Mouse (Mus musculus) midbrain, embryonic 11.5 days (tissue): ENCODE measurements around the gene Crebrf. TPM values are rescaled to one million over a fixed set of nuclear protein-coding genes. Genes with fewer than 3 reads are reported as not detected.

ENCODE experiments used
- ATAC-seq: fragments of 200-750 bp; cut with Nextera tagmentation; 2 replicates; pipeline ENCODE4 v1.8.0; 2017; ENCODE audit warnings: moderate TSS enrichment, moderate library complexity; ENCODE audit not compliant: low FRiP score
- DNase-seq: peaks from one replicate; pipeline ENCODE4 v3.0.0; 2015; ENCODE audit warnings: low spot score; ENCODE audit errors: missing footprints
- H3K27ac ChIP-seq: fragments of 300-500 bp; sonication (generic); 2 replicates; pipeline ENCODE4 v1.5.1; 2014; ENCODE audit warnings: low read depth, low read length
- H3K27me3 ChIP-seq: fragments of 300-500 bp; sonication (generic); 2 replicates; pipeline ENCODE4 v1.6.1; 2014; ENCODE audit warnings: mild to moderate bottlenecking, low read length, moderate library complexity, mixed read lengths; ENCODE audit not compliant: control insufficient read depth, insufficient read depth
- H3K36me3 ChIP-seq: fragments of 300-500 bp; sonication (generic); 2 replicates; pipeline ENCODE4 v1.6.1; 2014; ENCODE audit warnings: mild to moderate bottlenecking, low read length, moderate library complexity, mixed read lengths; ENCODE audit not compliant: control insufficient read depth, insufficient read depth
- H3K4me1 ChIP-seq: fragments of 300-500 bp; sonication (generic); 2 replicates; pipeline ENCODE4 v1.6.1; 2014; ENCODE audit warnings: low read length; ENCODE audit not compliant: control insufficient read depth, insufficient read depth
- H3K4me2 ChIP-seq: fragments of 300-500 bp; sonication (generic); 2 replicates; pipeline ENCODE4 v1.6.1; 2014; ENCODE audit warnings: mild to moderate bottlenecking, moderate library complexity
- H3K4me3 ChIP-seq: fragments of 300-500 bp; sonication (generic); 2 replicates; pipeline ENCODE4 v1.5.1; 2014; ENCODE audit warnings: low read depth, low read length
- H3K9ac ChIP-seq: fragments of 300-500 bp; sonication (generic); 2 replicates; pipeline ENCODE4 v1.6.1; 2014; ENCODE audit warnings: low read length
- H3K9me3 ChIP-seq: fragments of 300-500 bp; sonication (generic); 2 replicates; pipeline ENCODE4 v1.6.1; 2016; ENCODE audit warnings: low read length; ENCODE audit not compliant: control insufficient read depth
- WGBS: fragments of 180-500 bp; shearing (Covaris S2); extraction: QIAGEN DNeasy Blood & Tissue Kit; methylation state at CpG from one replicate; pipeline ENCODE4 v1.1.7; 2014; 5-methylcytosine and 5-hydroxymethylcytosine counted together
- polyA plus RNA-seq: library from polyadenylated mRNA; unstranded; fragments of >200 nt; fragmentation: Nextera tagmentation; extraction: Ambion mirVana; gene quantifications from 2 replicates; pipeline ENCODE4 v1.2.1, GENCODE M21; 2014

The Crebrf gene
- polyA plus RNA-seq, 1 experiment from 2014 or later: 4.0 TPM

- Histone ChIP-seq H3K27ac (no peak overlapping the region), H3K4me1 (no peaks in the 10 kb centered on the region), H3K36me3 (peaks cover 10% of the 10 kb centered on the region; the same call in 1 of the 2 replicates), H3K4me3 (no peak overlapping the region), H3K9ac (no peak overlapping the region), H3K4me2 (no peak overlapping the region), H3K27me3 (no peaks in the 10 kb centered on the region), H3K9me3 (no peaks in the 10 kb centered on the region)
- DNase-seq (no peak), ATAC-seq (no peak)
- WGBS: 85% methylated on average over 5 of the region's 5 CpGs
These were observed 77.8 kb downstream of the Crebrf start for GRCm38 (mm10) chr17:26793068-26793765.

DNA sequence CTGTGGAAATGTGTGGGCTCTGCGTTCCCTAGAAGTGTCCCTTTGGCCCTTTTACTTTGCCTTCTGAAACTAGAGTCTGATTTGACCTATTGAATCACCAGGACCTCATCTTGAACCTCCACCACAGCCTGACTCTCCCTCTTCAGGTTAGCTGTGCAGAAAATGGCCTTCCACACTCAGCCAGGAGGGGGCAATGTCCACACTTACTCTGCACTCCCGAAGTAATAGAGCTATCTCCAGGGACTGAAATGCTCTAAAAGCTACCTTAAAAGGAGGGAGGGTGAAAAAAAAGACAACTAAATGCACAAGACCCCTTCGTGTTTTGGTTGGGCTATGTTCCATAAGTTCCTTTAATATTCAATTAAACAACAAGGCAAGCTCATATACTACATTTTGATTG, 79.3 kb downstream of the Crebrf start:
- H3K36me3 ChIP-seq: peaks cover 8% of the 10 kb centered on the region; the same call in 1 of the 2 replicates
- H3K27ac ChIP-seq: no peak overlapping the region
- no peaks in the 10 kb centered on the region for H3K9me3 ChIP-seq
- no peak overlapping the region for H3K9ac ChIP-seq
- DNase-seq: peak; percentile 86
- H3K4me3 ChIP-seq: no peak overlapping the region
- no peaks in the 10 kb centered on the region for H3K27me3 ChIP-seq
- ATAC-seq: no peak
- no peaks in the 10 kb centered on the region for H3K4me1 ChIP-seq
- WGBS: 20% methylated on average over 3 of the region's 3 CpGs
- H3K4me2 ChIP-seq: no peak overlapping the region

GRCm38 (mm10) chr17:26795386-26795785, 79.9 kb downstream of the Crebrf start:
- Histone ChIP-seq H3K36me3 (peaks cover 8% of the 10 kb centered on the region; the same call in 1 of the 2 replicates), H3K4me2 (no peak overlapping the region), H3K4me3 (no peak overlapping the region), H3K27me3 (no peaks in the 10 kb centered on the region), H3K4me1 (no peaks in the 10 kb centered on the region), H3K27ac (no peak overlapping the region), H3K9ac (no peak overlapping the region), H3K9me3 (no peaks in the 10 kb centered on the region)
- ATAC-seq: no peak
- WGBS: 74% methylated on average over 7 of the region's 7 CpGs
- no peak for DNase-seq

- Histone ChIP-seq H3K4me3 (no peak overlapping the region), H3K27ac (no peak overlapping the region), H3K9me3 (no peaks in the 10 kb centered on the region), H3K27me3 (no peaks in the 10 kb centered on the region), H3K36me3 (no peaks in the 10 kb centered on the region), H3K9ac (no peak overlapping the region), H3K4me1 (no peaks in the 10 kb centered on the region), H3K4me2 (no peak overlapping the region)
- DNase-seq (no peak), ATAC-seq (no peak)
- 78% methylated on average over 6 of the region's 6 CpGs for WGBS
These were observed 82.1 kb downstream of the Crebrf start for GRCm38 (mm10) chr17:26797379-26798128.

GRCm38 (mm10) chr17:26802886-26803285, 87.4 kb downstream of the Crebrf start:
- DNase-seq: no peak
- Histone ChIP-seq H3K4me3 (no peak overlapping the region), H3K4me1 (no peaks in the 10 kb centered on the region), H3K27me3 (no peaks in the 10 kb centered on the region), H3K9me3 (no peaks in the 10 kb centered on the region), H3K36me3 (no peaks in the 10 kb centered on the region), H3K27ac (no peak overlapping the region), H3K4me2 (no peak overlapping the region), H3K9ac (no peak overlapping the region)
- no peak for ATAC-seq
- 86% methylated on average over 3 of the region's 3 CpGs for WGBS

DNA sequence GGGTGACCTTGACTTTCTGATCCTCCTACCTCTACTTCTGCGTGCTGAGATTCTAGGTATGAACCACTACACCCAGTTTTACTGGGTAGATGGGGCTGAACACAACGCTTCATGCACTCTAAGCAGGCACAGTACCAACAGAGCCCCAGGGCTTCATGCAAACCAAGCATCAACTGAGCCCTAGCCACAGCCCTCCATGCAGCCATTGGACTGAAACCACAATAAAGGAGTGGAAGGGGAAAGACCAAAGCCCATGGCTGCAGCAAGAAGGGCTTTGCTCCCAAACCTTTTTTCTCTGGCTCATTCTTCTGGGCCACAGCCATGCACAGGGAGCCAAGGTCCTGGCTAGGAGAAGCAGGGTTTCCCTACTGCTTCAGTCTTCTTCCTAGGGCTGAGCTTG, 97.2 kb downstream of the Crebrf start:
- Histone ChIP-seq H3K27me3 (no peaks in the 10 kb centered on the region), H3K9ac (no peak overlapping the region), H3K4me1 (no peaks in the 10 kb centered on the region), H3K36me3 (no peaks in the 10 kb centered on the region), H3K27ac (no peak overlapping the region), H3K4me3 (no peak overlapping the region), H3K9me3 (no peaks in the 10 kb centered on the region), H3K4me2 (no peak overlapping the region)
- DNase-seq (no peak), ATAC-seq (no peak)
- 81% methylated on average over 2 of the region's 2 CpGs for WGBS

- no peak overlapping the region for H3K4me3 ChIP-seq
- no peaks in the 10 kb centered on the region for H3K27me3 ChIP-seq
- H3K4me1 ChIP-seq: no peaks in the 10 kb centered on the region
- H3K36me3 ChIP-seq: no peaks in the 10 kb centered on the region
- DNase-seq: no peak
- no peak overlapping the region for H3K27ac ChIP-seq
- H3K9ac ChIP-seq: no peak overlapping the region
- no peak overlapping the region for H3K4me2 ChIP-seq
- no peaks in the 10 kb centered on the region for H3K9me3 ChIP-seq
- no peak for ATAC-seq
- WGBS: 82% methylated on average over 9 of the region's 9 CpGs
These were observed 98.0 kb downstream of the Crebrf start for GRCm38 (mm10) chr17:26813497-26813896.

- ATAC-seq (no peak), DNase-seq (no peak)
- Histone ChIP-seq H3K4me1 (no peaks in the 10 kb centered on the region), H3K27ac (no peak overlapping the region), H3K9ac (no peak overlapping the region), H3K4me2 (no peak overlapping the region), H3K36me3 (no peaks in the 10 kb centered on the region), H3K4me3 (no peak overlapping the region), H3K9me3 (no peaks in the 10 kb centered on the region), H3K27me3 (no peaks in the 10 kb centered on the region)
- 82% methylated on average over 6 of the region's 6 CpGs for WGBS
These were observed 101.4 kb downstream of the Crebrf start for GRCm38 (mm10) chr17:26816810-26817209.

DNA sequence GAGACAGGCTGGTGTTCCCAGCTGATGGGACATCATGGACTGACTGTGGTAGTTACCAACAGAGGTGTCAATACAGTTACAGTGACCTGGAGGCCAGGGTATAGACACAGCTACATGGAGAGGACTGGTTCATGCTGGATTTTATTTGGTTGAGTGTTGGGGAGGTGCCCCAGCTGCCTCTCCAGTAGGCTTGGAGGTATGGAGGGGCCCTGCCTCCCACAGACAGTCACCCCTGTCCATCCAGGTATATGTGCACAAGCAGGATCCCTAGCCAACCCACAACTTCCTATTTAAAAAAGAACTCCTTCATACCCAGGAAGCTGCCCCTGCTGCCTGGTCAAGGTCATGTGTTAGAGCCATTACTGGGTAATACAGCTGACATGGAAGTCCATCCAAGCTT, 102.3 kb downstream of the Crebrf start:
- no peaks in the 10 kb centered on the region for H3K36me3 ChIP-seq
- no peaks in the 10 kb centered on the region for H3K9me3 ChIP-seq
- no peak for DNase-seq
- H3K9ac ChIP-seq: no peak overlapping the region
- no peaks in the 10 kb centered on the region for H3K27me3 ChIP-seq
- H3K4me1 ChIP-seq: no peaks in the 10 kb centered on the region
- no peak overlapping the region for H3K4me3 ChIP-seq
- H3K27ac ChIP-seq: no peak overlapping the region
- ATAC-seq: no peak
- no peak overlapping the region for H3K4me2 ChIP-seq
